Mouse (Mus musculus) kidney, adult 18-20 months (tissue): Measurements from ENCODE around the gene Sirt3.
A peak's percentile ranks its signal among the peaks of the same experiment; 100 is the strongest.

ENCODE experiments used
- DNase-seq: peaks from one replicate; pipeline ENCODE4 v3.0.0; 2021

The Sirt3 gene

GRCm38 (mm10) chr7:140881696-140882468 is at the start of gene Sirt3, which contains the start of gene Psmd13:
TSS of gene Sirt3 (minus strand) at chr7:140882309.
TSS of gene Psmd13 (plus strand) at chr7:140881968.
- DNase-seq: peak; percentile 95

- DNase-seq: no peak
Measured at GRCm38 (mm10) chr7:140927181-140927580, 45.1 kb upstream of the Sirt3 start.

- no peak for DNase-seq
Measured at GRCm38 (mm10) chr7:140923070-140923775, 41.1 kb upstream of the Sirt3 start.

- DNase-seq: peak; percentile 90
Measured at GRCm38 (mm10) chr7:140922398-140923069, 40.4 kb upstream of the Sirt3 start.

- DNase-seq: no peak
Measured at GRCm38 (mm10) chr7:140921225-140921975, 39.3 kb upstream of the Sirt3 start.

GRCm38 (mm10) chr7:140920418-140921029 is 38.4 kb upstream of the Sirt3 start, which contains the start of gene Nlrp6:
TSS of gene Nlrp6 (plus strand) at chr7:140920902.
- no peak for DNase-seq

DNA sequence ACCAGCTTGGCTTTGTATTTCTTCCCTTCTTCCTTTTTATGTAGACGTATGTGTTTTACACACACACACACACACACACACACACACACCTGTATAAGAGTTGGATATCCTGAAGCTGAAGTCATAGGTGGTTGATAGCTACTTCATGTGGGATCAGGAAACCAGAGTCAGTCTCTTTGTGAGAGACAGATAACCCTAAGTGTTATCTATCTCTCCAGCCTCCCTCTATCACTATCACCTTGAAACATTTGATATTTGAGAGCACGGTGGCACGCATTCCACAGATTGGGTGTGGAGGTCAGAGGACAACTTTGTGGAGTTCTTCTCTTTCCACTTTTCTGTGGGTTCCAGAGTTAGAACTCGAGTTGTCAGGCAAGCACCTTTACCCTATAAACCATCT is 37.8 kb upstream of the Sirt3 start:
- no peak for DNase-seq

DNA sequence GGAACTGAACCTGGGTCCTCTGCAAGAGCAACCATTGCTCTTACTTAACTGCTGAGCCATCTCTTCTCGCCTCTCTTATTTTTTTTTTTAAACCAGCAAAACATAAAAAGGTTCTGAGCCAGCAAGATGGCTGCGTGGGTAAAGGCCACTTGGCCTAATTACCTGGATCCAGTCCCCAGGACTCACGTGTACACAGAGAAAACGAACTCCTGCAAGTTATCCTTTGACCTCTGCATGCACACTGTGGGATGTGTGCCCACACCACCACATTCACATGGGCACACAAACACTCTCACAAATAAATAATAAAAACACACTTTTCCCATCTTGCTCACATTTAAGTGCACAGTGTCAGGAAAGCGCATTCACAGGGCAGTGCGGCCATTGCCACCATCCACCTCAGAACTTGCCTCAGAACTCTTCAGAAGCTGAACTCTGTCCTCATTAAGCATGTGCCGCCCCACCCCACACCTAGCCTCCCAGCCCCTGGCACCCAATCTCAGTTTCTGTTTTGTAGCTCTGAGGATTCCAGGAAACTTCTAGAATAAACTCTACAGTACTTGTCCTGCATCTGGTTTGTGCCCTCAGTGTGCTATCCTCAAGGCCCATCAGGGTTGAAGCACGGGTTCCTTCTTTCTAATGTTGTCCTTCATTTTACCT is 32.1 kb upstream of the Sirt3 start:
- DNase-seq: peak; percentile 70

- DNase-seq: peak; percentile 56
Measured at GRCm38 (mm10) chr7:140912846-140913482, 30.9 kb upstream of the Sirt3 start.

- DNase-seq: no peak
Measured at GRCm38 (mm10) chr7:140912293-140912692, 30.2 kb upstream of the Sirt3 start.

DNA sequence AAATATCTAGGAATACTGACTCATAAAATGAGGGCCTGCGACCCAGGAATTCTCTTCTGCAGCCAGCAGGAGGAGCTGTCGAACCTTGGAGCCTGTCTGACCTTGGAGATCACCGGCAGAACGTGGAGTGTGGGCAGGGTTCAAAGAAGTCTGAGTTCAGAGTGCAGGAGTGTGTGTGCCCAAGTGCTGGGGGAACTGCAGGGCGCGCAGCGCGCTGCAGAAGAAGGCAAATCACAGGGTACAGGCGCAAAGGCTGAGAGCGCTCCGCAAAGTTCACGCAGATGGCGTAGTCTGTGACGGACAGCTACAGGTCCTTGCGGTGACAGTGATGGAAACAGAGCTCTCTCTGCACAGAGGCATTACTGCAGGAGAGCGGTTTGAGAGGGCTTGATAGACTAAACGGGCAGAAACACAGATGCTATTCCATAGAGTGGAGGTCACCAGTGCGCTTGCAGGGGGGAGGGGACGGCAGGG is 26.6 kb upstream of the Sirt3 start:
- peak; percentile 89 for DNase-seq

GRCm38 (mm10) chr7:140908181-140908580 is 26.1 kb upstream of the Sirt3 start:
- no peak for DNase-seq

GRCm38 (mm10) chr7:140907697-140908096 is 25.6 kb upstream of the Sirt3 start:
- no peak for DNase-seq

- no peak for DNase-seq
Measured at GRCm38 (mm10) chr7:140907131-140907530, 25.0 kb upstream of the Sirt3 start.

GRCm38 (mm10) chr7:140905642-140906081 is 23.6 kb upstream of the Sirt3 start:
- DNase-seq: peak; percentile 61

DNA sequence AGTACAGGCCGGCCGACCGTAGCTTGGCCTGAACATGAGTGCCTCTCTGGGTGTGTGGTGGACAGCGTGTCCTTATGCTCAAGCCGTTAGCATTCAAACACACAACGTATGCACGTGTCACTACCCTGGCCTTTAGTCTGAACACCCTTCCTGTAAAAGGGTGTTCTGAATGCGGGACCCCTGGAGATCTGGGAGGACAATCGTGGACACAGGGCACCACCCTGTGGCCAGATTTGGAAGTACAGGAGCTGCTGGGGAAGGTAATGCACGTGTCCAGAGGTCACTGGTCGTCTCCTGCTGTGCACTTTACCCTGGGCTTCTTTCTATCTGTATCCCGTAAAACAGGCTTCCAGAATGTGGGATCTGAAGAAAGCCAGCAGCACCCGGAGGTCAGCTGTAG is 21.1 kb upstream of the Sirt3 start:
- DNase-seq: peak; percentile 90

DNA sequence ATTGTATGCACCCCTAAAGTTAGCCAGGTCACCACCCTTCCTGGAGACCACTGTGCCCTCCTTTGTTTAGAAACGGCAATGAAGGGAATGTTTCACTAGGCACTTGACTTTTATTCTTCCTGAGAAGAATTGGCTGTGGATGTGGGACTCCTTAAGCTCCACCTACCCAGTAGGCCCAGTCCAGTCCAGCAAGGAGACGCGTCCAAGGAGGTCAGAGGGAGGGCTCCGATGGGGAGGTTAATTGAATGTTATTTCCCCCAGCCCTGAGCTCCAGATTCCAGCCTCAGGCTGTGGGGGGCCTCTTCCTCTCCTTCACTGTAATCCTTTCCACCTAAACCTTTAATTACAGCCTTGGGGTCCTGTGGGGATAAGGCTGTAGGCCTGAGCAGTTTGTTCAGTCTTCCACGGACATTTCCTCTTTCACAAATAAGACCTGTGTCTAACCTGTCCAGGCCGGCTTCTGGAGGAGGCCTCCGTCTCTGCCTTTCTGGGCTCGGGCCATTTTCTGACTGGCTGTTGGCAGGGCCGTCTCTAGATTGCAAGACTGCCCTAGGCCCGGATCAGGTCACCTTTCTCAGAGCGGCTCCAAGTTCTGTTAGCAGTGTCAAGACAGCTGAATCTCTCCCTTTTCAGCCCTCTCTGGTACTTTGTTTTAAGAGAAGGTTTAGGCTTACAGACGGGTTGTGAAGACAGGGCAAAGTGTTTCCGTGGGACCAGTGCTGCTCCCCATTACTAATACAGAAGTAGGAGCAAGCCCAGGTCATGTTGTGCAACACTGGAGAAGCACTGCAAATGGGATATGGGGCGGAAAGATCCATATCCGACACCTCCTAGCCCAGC is 20.1 kb upstream of the Sirt3 start:
- peak; percentile 37 for DNase-seq

DNA sequence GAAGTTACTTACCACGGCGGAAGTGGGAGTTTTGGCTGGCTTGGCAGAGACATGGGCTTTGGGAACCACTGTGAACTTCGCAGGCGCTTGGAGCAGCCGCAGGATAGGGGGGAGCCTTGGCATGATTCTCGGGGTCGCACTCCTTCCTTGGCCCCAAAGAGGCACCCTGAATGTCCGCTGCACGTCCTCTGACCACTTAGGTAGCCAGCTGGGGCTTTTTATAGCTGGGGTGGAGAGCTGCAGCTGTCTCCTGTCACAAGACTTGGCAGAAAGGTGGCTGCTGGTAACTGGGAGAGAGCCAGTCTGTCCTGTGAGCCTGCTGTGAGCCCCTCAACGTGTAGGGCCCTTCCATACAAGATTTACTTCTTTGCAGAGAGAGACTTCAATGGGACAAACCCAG is 18.1 kb upstream of the Sirt3 start, which contains the start of gene Cox8b:
Gene Cox8b, minus strand, starts transcription at position 227 of the 400 bp plus-strand sequence.
- DNase-seq: no peak

- no peak for DNase-seq
Measured at GRCm38 (mm10) chr7:140899121-140899520, 17.0 kb upstream of the Sirt3 start.

DNA sequence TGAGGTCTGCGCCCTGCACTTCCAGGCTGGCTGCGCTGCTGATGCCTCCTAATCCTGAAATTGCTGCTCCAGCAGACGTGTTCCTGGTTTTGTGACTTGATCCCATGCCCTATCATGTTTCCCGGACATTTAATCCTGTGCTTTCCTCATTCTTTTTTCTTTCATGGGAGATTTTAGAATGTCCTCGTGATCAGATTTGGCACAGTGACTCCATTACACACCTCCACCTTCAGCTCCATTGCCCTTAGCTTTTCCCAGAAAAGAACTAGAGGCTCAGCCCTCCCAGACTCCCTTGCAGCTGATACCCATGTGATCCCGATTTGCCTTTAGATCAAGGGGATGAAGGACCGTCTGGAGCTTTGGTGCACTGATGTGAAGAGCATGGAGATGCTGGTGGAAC is 15.8 kb upstream of the Sirt3 start:
- no peak for DNase-seq
